Mouse (Mus musculus) urinary bladder, postnatal 36 days (tissue): ENCODE measurements around the gene Tpt1.
"Not testable (repeated sequence)": the region's sequence is repeated elsewhere in the genome, so short reads cannot be mapped to it uniquely, and the experiment has no call there.

ENCODE experiments used
- DNase-seq, 2 experiments: peaks; one replicate each; pipeline ENCODE4 v3.0.0; 2022; ENCODE audit warnings: low spot score in 2 of 2, mixed read lengths in 1 of 2

The Tpt1 gene

DNA sequence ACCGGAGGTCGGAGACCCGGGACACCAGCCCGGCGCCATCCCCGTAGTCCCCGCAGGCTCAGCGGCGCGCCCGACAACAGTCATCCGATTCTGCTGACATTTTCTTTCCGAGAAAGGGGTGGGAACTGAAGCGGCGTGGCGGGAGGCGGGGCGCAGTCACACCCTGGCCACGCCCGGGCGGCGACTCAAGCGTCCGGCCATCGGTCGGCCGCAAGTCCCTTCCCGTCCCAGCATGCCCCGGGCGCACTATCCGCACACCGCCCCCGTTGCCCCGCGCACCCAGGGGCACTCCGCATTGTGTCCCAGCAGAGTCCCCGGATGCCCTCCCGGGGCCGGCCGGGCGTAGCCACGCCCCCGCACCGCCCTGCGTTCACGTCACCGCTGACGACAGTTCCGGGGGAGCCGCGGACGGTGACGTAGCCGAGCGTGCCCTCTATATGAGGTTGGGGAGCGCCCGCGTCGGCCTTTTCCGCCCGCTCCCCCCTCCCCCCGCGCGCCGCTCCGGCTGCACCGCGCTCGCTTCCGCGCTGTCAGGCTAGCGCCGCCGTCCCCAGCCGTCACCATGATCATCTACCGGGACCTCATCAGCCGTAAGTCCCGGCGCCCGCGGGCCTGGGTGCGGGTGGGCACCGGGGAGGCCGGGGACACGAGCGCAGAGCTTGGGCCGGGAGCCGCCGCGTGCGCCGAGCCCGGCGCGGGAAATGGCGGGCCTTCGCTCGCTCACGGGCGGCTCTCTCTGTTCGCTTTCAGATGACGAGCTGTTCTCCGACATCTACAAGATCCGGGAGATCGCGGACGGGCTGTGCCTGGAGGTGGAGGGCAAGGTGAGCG is at the start of gene Tpt1:
TSS of gene Tpt1 (plus strand) at position 227 of the 831 bp plus-strand sequence.
- DNase-seq, result peak; percentile 99

DNA sequence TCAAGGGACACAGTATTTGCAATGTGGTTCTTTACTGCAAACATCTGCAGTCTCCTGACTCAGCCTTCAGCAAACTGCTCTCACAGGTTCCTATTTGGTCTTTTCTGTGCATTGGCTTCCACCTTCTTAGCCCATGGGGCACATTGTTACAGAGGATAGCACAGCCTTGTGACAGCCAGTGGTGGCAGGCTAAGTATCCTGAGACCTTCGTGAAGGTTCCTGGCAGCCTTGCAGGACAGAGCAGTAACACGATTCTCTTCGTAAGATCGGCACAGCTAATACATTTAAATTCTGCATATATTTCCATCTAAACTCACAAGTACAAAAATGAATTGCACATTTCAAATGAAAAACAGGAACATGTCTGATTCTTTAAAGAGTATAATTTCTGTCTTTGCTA is 49.0 kb upstream of the Tpt1 start:
- DNase-seq, result no peak

DNA sequence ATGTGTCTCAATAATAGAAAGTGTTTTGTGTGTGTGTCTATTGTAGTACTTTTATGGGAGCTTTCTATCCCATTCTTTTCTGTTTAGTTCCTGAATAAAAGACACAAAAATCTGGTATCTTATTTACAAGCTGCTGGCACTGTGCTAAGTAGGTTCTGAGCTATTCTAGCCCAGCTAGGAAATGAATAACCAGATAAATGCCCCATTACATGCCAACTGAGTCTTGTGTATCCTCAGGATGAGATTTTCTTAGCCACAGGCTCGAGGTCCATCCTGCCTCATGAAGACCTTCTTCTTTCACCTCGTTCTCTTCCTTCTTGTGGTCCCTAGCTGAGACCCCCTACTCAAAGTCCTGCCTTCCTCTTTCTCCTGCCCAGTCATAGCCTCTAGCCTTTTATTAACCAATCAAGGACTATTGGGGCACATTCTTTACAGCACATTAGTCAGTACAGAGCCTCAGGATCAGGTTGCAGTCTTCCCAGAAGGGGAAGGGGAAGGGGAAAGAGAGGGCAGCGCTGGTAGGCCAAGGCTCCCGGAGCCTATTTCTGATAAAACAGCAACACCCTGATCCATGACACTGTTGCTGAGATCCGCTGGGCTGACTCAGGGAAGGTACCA is 47.0 kb upstream of the Tpt1 start:
- no peak for DNase-seq

DNA sequence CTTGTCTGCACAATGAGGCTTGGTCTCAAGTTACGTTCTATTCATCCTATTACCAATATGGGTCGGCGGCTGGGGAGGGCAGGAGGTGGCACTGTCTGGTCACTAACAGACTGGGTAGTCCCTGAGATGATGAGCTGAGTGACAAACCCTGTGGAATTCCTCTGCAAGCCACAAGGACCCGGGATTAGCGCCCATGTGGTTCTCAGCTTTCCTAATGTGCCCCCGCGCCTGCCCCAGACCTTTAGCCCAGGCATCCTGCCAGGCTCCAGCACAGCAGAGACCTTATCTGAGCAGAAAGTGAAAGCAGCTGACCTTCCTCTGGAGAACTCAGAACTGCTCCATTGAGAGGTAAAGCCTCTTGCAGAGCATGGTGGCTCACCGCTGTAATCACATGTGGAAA is 37.1 kb upstream of the Tpt1 start:
- DNase-seq, result peak in 1 of 2 experiments; percentile 33

DNA sequence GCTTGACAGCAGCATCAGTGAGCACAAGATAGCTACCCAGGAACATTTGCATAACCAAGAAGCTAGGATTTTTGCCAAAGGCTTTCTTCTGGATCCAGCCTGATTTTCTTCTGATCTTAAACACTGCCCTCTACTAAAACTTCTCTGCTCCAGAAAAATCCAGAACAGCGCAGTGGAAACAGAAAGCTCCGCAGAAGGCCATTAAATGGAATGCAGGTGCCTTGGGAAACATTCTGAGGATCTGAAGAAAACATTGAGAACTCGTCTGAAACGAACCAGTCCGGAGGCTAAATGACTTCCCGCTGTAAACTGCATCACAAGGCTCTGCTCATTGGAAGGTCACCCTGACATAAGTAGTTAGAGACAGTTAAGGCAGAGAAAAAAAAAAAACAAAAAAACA is 35.0 kb upstream of the Tpt1 start:
- DNase-seq, result no peak

DNA sequence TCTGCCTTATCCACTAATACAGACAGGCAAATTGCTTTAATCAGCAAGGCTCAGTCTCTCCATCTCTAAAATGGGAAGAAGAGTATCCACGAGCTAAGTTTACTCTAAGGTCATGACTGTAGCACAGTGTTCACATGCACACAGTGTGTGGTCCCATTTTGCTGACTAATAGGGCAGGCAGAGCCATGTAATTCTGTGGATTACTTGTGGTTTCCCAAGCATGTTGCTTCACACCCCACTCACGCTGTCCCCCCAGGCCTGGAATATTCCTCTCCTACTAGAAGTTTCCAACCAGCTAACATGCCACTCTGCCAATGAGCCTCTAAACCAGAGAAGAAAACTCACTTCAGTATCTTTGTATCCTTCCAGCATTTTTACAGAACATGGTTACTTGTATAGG is 26.4 kb upstream of the Tpt1 start:
- no peak for DNase-seq

DNA sequence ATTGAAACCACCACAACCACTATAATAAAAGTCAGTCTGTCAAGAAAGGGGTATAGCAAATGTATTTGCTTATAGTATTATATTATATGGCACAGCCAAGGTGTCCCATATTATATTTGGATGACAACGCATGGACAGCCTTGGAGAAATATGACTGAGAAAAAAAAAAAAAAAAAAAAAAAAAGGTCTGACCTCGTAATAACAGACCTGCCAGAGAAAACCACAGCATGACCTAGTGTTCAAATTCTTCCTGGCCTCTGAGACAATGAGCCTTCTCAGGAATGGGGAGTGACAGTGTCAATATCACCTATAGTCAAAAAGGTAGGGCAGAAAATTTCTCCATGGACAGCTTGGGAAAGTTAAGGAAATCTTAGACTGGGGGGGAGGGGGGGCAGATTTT is 25.6 kb upstream of the Tpt1 start:
- DNase-seq, result no peak

DNA sequence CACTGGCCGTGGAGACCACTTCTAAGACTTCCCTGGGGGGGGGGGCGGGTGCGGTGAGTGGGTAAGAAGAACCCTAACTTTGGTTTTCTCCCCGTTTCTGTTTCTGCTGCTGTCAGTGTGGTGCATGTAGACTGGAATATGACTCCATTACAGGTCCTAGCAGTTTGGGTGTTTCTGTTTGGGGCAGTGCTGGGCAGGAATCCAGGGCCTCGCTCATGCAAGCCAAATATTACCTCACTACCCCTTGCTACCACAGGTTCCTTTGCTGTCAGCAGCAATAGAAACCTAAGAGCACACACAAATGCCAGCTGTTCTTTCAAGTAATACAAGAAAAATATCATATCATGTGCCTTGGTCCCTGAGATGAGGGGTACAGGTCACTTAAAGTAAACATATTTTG is 24.9 kb upstream of the Tpt1 start:
- peak in 1 of 2 experiments; percentile 55 for DNase-seq

DNA sequence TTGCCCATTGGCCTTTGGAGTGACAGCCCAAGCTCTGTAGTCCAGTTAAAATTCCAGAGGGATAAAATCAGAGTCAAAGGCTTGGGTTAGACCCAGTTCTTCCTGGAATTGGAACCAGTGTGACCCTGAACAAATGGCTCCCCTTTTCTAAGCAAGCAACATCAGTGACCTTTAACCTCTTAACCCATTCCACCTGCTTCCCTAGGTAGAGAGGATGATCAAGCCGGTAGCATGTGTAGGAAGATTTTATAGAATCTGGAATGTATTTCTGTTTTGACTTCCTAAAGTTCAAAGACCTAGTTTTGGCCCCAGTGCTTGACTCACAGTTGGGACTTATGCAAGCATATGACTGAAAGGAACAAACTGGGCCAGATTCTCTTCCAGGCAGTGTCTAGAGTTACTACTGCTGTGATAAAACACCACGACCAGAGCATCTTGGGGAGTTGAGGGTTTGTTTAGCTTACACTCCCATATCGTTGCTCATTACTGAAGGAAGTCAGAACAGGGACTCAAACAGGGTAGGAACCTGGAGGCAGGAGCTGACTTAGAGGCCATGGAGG is 18.0 kb upstream of the Tpt1 start:
- DNase-seq, result no peak

DNA sequence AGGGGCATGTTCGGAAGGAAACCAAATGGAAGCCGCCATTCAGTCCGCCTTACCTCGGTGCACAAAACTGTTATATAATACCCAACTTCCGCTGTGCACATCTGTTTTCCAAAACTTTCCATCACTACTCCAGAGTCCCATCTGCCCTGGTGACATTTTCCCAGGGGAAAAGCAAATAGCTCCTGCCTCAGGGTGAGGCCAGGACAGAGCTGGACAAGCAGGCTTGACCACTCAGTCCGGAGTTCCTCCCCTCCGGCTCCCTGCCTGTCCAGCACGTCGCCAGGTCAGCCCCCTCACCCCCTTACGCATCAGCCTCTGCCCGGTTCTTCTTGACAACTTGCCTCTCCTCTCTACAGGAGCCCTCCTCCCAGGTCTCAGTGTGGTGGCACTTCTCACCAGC is 16.7 kb upstream of the Tpt1 start:
- no peak for DNase-seq

DNA sequence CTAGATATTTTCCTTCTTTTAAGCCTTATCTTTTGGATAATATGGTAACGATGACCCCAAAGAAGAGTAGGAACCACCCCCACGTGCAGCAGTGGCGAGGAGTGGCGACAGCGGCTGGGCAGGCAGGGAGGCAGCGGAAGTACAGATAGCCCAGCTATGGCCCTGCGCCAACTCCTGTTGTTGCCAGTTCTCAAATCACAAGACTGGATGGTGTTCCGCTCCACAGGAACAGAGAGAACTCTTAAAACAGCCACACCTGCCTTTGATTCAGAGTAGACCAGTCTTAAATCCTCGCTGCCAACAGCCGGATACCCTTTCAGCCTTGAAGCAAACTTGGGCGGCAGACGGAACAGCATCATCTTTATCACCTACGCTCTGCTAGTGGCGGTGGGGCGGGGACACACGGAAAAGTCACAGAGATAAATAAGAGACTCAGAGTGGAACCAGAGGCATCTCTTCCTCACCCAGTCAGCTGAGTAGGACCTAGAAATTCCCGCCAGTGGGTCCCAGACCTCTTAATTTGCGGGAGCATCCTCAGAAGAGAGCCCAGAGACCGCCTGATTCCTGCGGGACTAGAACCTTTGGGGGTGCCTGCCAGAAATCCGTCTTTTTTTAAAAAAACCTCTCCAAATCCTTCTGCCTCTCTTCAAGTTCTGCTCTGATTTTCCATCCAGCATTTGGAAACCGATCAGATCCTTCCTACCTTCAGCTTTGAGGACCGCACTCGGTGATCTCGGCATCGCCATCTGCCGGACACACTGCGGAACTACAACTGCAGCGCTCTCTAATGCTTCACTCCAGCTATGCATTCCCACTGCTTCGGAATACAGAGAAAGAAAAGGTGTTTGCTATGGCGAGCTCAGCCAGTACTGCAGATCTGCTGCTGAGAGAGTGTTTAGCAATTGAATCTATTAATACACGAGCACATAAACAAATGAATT is 15.8 kb upstream of the Tpt1 start:
- peak; percentile 84 to 88 for DNase-seq

DNA sequence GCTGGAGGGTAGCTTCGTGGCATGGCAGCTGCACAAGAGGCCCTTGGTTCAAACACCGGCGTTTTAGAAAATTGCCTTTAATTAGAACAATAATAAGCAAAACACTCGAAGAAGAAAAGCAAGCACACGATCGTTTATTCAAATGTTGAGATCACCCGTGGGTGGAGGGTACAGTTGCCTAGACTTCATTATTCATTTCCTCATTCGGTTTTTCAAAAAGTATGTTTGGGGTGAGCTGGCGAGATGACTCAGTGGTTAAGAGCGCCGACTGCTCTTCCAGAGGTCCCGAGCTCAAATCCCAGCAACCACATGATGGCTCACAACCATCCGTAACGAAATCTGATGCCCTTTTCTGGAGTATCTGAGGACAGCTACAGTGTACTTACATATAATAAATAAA is 15.1 kb upstream of the Tpt1 start:
- not testable (repeated sequence) for DNase-seq

DNA sequence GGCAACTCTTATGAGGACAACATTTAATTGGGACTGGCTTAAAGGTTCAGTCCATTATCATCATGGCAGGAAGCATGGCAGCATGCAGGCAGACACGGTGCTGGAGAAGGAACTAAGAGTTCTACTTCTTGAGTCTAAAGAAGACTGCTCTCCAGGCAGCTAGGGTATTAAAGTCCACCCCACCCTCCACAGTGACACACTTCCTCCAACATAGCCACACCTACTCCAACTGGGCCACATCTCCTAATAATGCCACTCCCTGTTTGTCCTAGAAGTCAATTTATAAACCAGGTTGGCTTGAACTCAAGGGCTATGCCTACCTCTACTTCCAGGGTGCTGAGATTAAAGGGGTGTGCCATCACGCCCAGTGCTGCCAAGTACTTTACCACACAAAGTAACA is 12.9 kb upstream of the Tpt1 start:
- DNase-seq, result no peak

DNA sequence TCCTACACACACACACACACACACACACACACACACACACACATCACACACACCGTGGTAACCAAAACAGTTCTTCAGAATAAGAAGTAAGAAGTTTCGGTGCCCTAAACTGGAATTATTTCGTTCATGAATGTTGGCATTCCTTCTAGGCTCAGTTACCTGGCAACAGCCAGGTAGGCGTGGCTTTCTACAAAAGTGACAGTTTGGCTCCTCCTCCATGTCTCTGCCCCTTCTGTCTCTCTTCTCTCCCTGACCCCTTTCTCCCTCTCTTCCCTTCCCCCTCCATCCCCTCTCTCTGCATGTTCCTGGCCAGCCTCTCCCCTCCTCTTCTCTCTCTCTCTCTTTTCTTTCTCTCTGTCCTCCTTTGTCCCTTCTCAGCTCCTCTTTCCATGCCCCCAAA is 11.9 kb upstream of the Tpt1 start:
- no peak for DNase-seq

DNA sequence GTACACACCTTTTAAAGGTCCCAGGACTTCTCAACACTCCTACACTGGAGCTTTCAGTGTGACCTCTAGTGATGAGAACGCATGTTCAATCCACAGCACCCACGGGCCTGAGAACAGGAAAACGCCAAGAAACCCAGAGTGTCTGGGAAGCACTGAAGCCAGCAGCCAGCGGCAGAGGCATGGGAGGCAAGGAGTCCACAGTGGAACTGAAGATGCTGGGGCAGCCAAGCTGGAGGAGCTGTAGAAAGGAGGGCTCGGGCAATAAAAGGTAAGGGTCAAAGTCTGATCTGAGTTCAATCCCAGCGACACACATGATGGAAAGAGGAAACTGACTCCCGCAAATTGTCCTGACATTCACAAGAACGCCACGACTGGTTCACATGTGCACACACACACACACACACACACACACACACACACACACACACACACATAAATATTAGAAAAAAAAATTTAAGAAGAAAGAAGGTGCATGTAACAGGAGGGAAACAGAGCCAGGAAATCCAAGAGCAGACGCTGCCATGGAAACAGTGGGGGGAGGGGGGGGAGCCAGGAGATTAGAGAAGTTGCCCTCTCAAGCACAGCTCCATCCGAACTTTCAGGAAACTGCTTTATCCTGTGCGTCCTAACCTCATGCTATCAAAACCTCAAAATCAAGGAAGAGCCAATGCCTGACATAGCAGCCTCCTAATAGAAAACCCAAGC is 11.2 kb upstream of the Tpt1 start:
- no peak for DNase-seq

DNA sequence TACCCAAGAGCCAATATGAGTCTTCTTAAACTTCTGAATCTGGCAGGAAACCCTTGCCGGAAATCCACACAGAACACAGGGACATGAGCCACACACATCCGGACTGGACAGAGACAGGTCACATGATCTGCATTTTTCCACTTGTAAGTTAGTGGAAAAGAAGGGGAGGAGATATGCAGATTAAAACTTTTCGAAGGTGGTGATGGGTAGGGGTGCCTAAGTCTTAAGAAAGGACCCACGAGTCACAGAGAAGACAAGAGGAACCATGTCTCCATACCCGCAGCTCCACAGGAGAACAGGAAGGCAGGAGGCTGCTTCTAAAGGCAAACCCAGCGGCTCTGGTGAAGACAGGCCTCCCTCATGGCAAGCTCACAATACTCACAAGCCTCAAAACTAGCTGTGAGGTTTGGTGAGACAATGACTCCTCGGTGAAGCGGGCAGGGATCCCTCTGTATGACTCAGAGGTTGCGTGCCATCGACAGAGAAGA is 10.6 kb upstream of the Tpt1 start:
- peak; percentile 57 to 71 for DNase-seq

DNA sequence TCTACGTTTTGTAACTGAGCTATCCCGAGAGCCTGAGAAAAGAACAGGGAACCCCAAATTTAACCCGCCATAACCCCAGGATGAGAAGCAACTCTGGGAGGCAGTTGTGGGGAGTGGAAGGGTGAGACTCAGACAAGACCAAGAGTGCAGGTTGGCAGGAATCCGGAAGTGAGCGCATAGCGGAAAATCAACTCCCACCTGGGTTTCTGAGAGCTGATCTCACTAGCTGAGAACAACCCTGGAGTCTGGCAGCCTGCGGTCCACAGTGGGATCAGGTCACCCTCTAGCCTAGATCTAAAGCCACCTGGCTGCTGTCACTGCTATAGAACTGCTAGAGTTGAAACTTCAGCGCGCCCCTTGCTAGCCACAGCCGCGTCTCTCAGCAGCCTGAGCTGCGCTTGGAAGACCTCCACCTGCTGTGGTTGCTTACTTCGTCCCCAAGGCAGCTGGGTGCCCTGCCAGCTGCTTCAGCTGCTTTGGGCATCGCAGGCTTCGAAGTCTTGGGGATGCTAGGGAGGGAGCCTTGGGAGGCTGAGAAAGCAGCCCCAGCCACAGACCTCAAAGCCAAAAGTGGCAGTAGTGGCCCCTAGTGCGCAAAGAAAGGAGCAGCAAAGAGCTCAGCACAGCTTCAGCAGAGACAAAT is 10.0 kb upstream of the Tpt1 start:
- DNase-seq, result peak; percentile 56 to 68

DNA sequence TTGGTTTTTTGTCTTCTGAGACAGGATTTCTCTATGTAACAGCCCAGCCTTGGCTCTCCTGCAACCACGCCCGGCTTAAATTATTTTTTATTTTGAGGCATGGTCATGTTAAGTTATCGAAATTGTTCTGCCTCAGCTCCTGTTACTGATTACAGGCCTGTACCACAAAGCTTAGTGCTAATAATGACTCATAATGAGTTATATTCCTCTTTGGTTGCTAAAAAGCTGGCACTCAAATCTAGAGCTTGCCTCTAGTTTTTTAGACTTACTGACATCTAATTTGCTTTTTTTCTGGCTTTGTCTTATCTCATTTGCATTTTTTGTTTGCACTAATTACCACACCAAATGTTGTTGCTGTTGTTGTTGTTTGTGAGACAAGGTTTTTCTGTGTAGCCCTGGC is 8.3 kb upstream of the Tpt1 start:
- DNase-seq, result no peak

DNA sequence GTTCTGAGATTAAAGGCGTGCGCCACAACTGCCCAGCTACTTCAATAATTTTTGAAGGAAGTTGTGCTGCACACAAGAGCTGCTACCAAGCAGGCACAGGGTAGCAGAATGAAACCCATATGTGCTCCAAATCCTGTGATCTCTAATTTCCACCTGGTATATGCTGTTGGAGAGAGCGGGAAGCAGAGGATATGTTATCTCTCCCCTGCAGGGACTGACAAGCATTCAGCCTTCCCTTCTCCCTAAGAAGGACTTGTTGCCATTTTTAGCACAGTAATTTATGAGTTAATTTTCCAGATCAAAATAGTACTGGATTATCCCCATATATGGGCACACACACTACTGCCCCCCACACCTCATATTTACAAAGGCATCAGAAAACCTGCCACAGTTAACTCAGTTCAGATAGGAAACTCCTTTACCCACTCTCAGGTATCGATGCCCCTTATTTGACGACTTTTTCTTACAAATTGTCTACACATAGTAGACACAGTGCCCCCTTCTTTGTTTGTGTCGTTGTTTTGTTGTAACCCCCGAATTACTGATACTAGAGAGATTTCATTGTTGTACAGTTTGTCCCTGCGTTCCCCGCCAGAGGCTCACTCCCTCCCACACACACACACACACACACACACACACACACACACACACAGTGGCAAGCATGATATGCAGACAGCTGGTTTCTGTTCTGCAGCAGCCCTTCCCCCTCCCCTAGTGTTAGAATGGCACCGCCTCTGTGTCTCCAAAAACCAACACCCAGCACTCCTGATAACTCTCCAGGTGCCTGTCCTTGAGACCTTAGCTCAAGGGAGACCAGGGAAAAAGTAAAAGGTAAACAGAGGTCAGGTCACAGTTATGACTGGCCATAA is 7.6 kb upstream of the Tpt1 start:
- no peak for DNase-seq

DNA sequence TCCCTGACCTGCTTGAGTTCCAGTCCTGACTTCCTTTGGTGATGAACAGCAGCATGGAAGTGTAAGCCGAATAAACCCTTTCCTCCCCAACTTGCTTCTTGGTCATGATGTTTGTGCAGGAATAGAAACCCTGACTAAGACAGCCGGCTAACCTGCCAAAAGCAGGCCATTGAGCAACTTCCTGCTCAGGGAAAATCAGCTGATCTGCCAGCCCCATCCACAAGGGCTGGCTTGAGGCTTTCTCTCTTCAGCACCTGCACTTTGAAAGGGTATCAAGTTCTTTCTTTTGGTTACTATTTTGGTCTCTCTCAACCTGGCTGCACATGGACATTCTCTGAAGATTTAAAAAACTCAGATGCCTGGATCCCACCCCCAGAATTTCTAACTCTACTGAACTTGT is 3.1 kb upstream of the Tpt1 start:
- DNase-seq, result not testable (repeated sequence)
